Mouse (Mus musculus) limb, embryonic 10.5 days (tissue): Measurements from ENCODE around the gene Furin. TPM values are rescaled to one million over a fixed set of nuclear protein-coding genes. Genes with fewer than 3 reads are reported as not detected.
"Not testable (repeated sequence)": the region's sequence is repeated elsewhere in the genome, so short reads cannot be mapped to it uniquely, and the experiment has no call there.

Experiments
- DNase-seq: peaks from one replicate; pipeline ENCODE4 v3.0.0-alpha.2; 2017; ENCODE audit warnings: low spot score
- H3K27ac ChIP-seq: fragments of 300-500 bp; sonication (generic); 2 replicates; pipeline ENCODE4 v1.5.1; 2016; ENCODE audit warnings: mild to moderate bottlenecking
- H3K27me3 ChIP-seq: fragments of 300-500 bp; sonication (generic); 2 replicates; pipeline ENCODE4 v1.6.1; 2016; ENCODE audit warnings: low read depth, mild to moderate bottlenecking; ENCODE audit not compliant: poor library complexity, severe bottlenecking
- H3K36me3 ChIP-seq: fragments of 300-500 bp; sonication (generic); 2 replicates; pipeline ENCODE4 v1.6.1; 2016; ENCODE audit warnings: mild to moderate bottlenecking, moderate library complexity
- H3K4me1 ChIP-seq: fragments of 300-500 bp; sonication (generic); 2 replicates; pipeline ENCODE4 v1.6.1; 2016
- H3K4me3 ChIP-seq: fragments of 300-500 bp; sonication (generic); 2 replicates; pipeline ENCODE4 v1.5.1; 2016; ENCODE audit warnings: mild to moderate bottlenecking, moderate library complexity
- H3K9me3 ChIP-seq: fragments of 300-500 bp; sonication (generic); replicated peaks from 2 replicates; pipeline ENCODE4 v1.6.1; 2016; ENCODE audit warnings: mild to moderate bottlenecking
- WGBS: fragments of 180-500 bp; shearing (Covaris S2); methylation state at CpG from one replicate; pipeline ENCODE4 v1.1.7; 2016; 5-methylcytosine and 5-hydroxymethylcytosine counted together
- polyA plus RNA-seq: library from polyadenylated mRNA; unstranded; fragments of >200 nt; fragmentation: Nextera tagmentation; extraction: Ambion mirVana; gene quantifications from 2 replicates; pipeline ENCODE4 v1.2.1, GENCODE M21; 2016

Gene Furin
- polyA plus RNA-seq, 1 experiment from 2014 or later = 8.8 TPM

DNA sequence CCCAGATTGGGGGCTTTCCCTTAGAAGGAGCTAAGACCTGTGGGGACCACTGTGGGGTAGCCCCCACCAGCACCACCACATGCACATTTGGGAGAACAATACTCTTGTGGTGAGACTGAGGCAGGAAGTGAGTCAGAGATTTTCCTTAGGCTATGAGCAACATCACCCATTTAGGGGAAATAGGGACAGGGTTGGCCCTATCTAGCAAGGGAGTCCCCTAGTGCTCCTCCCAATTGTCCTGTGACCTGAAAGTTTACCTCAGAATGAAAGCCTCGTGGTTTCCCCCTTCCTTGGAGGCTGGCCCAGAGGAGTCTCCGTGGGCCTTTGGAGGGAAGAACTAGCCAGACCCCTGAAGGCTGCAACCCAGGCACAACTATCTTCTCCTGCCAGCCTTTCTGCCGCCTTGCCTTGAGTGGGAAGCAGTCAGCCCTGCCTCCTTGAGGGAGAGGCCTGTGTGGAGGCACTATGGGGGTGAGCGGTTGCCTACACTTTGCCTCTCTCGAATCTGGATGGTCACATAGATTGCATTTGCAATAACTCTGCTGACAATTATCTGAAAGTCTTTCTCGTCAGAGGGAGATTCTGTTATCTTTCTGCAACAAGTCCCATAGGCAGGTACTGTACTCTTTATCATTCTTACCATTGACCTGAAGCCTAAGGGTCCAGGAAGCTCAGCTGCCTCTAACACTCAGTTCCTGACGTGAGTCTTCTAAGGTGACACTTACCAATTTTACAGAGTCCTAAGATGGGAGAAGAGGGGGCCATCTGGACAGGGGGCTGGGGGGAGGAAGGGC, 938 bp downstream of the Furin start:
- Histone ChIP-seq H3K4me1 (peaks cover 30% of the 10 kb centered on the region), H3K27ac (no peak overlapping the region), H3K9me3 (no peaks in the 10 kb centered on the region), H3K4me3 (no peak overlapping the region), H3K27me3 (peaks cover 26% of the 10 kb centered on the region), H3K36me3 (no peaks in the 10 kb centered on the region)
- WGBS = 64% methylated on average over 7 of the region's 7 CpGs
- no peak for DNase-seq

DNA sequence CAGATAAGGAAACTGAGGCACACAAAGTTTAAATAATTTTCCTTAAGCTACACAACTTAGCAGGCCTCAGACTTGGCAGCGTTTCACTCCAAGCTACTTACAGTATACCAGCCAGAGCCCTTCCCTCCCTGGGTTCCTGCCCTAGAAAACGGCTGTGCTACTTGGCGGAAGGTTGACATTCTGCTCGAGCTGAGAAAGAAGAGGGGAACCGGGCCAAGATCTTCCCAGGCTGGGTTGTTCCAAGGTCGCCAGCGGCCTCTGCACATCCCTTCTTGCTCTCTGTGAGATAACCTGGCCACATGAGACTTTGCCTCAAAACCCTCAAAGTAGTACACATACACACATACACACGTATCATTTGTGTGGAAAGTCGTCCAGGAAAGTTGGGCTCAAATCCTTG, 1.7 kb downstream of the Furin start:
- peaks cover 3% of the 10 kb centered on the region for H3K36me3 ChIP-seq
- no peak for DNase-seq
- H3K4me1 ChIP-seq = peaks cover 38% of the 10 kb centered on the region
- H3K27ac ChIP-seq = no peak overlapping the region
- peak overlapping the region; percentile 96; the same call in 1 of the 2 replicates for H3K4me3 ChIP-seq
- peaks cover 26% of the 10 kb centered on the region for H3K27me3 ChIP-seq
- no peaks in the 10 kb centered on the region for H3K9me3 ChIP-seq
- WGBS = 56% methylated on average over 9 of the region's 9 CpGs

DNA sequence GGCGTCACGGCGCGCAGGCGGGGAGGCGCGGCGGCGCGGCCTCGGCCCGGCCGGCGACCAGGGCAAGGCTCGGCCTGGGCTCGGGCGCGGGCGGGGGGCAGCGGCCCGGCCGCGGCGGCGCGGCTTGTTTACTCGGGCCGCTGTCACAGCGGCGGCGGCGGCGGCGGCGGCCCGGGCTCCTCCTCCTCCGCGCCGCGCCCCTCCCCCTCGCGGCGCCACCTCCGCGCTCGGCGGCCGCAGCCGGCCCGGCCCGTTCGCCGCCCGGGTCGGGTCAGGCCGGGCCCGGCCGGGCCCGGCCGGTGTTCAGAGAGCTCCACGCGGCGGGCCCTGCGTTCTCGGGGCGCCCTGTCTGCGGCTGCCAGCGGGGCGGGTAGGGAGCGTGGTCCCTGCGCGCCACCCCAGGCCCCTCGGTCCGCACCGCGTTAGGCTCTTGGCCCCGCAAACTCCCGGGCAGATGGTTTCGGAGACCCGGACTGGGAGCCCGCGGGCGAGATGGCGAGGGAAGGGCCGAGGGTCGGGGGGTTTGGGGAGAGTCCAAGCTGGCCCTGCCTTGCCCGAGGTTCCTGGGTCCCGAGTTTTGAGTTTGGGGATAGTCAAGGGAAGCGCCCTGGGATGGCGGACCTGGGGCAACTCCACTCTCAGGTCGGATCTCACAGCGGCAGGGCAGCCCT, 2.5 kb downstream of the Furin start:
- 16% methylated on average over 90 of the region's 92 CpGs for WGBS
- H3K4me1 ChIP-seq = peaks cover 41% of the 10 kb centered on the region

DNA sequence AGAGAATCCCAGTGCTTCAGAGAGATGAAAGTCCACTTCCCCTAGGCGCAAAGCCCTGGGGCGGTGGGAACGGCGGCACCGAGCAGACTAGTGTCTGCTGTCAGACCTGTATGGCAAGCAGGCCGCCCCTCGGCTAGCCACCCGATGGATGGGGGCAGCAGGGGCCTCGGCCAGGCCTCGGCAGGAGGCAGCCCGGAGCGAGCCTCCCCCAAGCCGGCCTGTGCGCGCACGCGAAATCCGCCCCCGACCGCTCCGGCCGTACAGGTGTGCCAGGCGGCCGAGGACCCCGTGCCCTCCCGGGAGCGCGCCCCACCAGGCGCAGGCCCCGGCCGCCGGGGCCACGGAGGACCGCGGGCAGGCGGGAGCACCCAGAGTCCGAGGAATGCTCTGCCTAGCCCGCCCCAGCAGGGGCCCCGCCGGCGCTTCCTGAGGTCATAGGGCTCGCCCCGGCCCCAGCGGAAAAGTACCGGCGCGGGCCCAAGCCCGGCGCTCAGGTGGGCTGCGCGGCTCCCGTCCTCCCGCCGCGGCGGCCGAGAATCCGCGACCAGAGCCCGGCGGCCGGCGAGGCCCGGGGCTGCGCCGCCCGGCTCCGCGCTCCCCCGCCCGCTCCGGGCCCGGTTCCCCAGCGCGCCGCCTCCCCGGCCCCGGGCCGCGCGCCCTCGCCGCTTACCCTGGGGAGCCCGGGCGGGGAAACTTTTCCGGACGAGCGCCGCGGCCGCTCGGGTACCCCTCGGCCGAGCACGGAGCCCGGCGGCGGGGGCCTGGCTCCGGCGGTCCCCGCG, 3.2 kb downstream of the Furin start:
- Histone ChIP-seq H3K36me3 (peaks cover 18% of the 10 kb centered on the region), H3K9me3 (no peaks in the 10 kb centered on the region), H3K4me3 (peak overlapping the region; percentile 96), H3K4me1 (peaks cover 39% of the 10 kb centered on the region), H3K27ac (peak overlapping the region; percentile 96), H3K27me3 (peaks cover 26% of the 10 kb centered on the region)
- peak; percentile 71 for DNase-seq
- WGBS = 4% methylated on average over 101 of the region's 102 CpGs

More for the DNA sequence above, 2.5 kb downstream of the Furin start:
- DNase-seq = peak; percentile 80
- Histone ChIP-seq H3K9me3 (no peaks in the 10 kb centered on the region), H3K4me3 (peak overlapping the region; percentile 96), H3K27me3 (peaks cover 26% of the 10 kb centered on the region), H3K36me3 (peaks cover 11% of the 10 kb centered on the region), H3K27ac (peak overlapping the region; percentile 96)

DNA sequence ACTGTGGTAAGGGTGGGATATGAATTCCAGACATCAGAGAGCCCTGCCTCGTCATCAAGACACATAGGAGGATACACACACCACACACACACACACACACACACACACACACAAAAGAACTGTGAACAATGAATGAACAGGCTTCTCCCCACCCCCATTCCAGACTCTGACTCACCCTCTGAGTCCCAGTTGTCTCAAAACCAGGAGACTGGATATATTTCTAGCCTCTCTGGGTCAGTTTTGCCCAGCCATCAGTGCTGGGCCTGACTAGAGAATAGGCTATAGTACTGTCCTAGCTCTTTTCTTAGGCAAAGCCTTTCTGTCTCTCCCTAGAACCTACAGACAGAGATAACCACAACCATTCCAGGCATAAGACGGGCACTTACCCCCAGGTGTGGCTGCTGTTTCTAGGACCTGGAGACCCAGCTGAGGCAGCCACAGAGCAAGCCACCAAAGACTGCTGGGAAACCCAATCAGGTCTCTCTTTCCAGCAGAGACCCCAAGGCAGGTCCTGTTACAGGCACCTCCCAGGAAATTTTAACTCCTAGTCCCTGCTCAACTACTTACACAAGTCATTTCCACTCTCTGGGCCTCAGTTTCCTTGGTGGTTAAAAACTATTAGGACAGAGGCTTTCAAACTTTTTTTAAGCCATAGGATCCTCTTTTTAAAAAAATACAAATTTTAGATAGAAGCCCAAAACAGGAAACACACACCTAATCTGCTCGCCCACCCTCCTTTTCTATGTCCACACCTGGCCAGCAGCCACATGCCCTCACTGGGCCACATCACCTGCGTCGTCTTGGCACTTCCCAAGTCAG, 4.0 kb downstream of the Furin start:
- H3K9me3 ChIP-seq = no peaks in the 10 kb centered on the region
- H3K4me1 ChIP-seq = peaks cover 37% of the 10 kb centered on the region
- peak overlapping the region; percentile 96 for H3K4me3 ChIP-seq
- 15% methylated on average over 5 of the region's 5 CpGs for WGBS
- peaks cover 26% of the 10 kb centered on the region for H3K36me3 ChIP-seq
- H3K27ac ChIP-seq = peak overlapping the region; percentile 96
- peaks cover 26% of the 10 kb centered on the region for H3K27me3 ChIP-seq
- DNase-seq = no peak

DNA sequence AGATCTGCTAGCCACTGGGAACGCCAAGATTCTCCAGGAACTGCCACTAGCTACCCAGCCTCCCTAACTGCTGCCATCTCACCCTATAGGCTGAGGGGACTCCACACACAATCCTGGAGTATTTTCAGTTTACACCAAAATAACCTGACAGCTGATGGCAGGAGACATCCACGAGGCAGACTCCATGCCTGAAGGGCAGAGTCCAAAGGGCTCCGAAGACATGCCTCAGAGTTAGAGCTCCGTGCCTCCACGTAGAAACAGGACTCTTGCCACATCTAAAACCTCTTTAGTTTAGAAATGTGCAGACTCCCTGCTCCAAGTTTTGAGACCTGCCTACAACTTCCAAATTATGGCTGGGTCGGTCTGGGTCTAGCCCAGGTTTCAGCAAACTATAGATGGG, 4.7 kb downstream of the Furin start:
- Histone ChIP-seq H3K4me1 (peaks cover 37% of the 10 kb centered on the region), H3K9me3 (no peaks in the 10 kb centered on the region), H3K27ac (peak overlapping the region; percentile 96), H3K4me3 (peak overlapping the region; percentile 96), H3K27me3 (peaks cover 21% of the 10 kb centered on the region), H3K36me3 (peaks cover 31% of the 10 kb centered on the region)
- WGBS = 79% methylated on average over 6 of the region's 6 CpGs
- no peak for DNase-seq

DNA sequence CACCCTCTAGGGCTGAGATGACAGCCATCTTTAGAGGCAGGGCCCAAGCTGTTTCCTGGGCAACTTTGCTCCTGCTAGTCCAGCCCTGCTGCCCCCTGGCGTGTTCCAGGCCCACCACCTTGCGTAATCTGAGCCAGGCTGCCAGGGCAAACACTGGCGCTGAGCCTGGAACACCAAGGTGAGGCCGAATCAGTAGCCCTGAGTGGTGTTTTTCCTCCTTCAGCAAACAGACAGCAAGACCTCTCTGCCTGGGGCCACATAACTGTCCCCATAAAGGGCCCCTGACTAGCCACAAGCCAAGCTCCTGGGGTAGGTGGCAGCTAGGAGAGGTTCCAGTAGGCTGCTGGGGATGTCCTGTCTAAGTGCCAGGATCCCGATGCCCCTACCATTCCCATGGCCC, 5.1 kb downstream of the Furin start:
- no peaks in the 10 kb centered on the region for H3K9me3 ChIP-seq
- peaks cover 16% of the 10 kb centered on the region for H3K27me3 ChIP-seq
- peak overlapping the region; percentile 96; the same call in 1 of the 2 replicates for H3K27ac ChIP-seq
- 50% methylated on average over 5 of the region's 5 CpGs for WGBS
- no peak for DNase-seq
- H3K4me1 ChIP-seq = peaks cover 37% of the 10 kb centered on the region
- peaks cover 36% of the 10 kb centered on the region for H3K36me3 ChIP-seq
- peak overlapping the region; percentile 11; the same call in 1 of the 2 replicates for H3K4me3 ChIP-seq

DNA sequence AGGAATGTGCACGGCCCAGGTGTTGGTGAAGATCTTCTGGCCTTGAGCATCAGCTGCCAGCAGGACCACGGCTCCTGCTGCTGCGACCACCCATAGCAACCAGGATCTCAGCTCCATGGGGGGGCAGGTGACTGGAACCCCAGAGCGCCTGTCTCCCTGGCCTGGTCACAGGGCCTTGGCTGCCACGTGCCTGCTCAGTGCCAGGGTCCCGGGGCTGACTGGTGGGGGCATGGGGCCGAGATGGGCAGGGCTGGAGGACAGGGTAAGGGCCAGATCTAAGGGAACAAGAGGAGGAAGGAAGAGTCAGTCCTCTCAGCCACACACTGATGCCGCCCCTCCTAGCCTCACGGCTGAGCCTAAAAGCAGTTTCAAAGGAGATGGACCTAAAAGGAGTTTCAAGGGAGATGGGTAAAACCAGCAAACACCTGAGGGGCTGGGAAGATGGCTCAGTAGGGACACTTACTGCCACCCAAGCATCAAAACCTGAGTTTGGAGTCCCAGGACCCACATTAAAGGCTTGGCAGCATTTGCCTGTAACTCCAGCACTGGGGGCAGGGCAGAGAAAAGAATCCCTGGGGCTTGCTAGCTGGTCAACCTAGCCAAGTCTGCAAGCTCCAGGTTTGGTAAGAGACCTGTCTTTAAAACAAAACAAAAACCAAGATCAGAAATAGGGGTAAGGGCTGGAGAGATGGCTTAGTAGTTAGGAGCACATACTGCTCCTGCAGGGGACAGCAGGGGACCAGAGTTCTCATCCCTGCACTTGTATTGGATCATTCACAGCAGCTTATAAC, 6.4 kb downstream of the Furin start:
- Histone ChIP-seq H3K4me1 (peaks cover 37% of the 10 kb centered on the region), H3K4me3 (no peak overlapping the region), H3K27me3 (0 out of 2 replicates have a peak, but pooled peaks cover 5% of the 10 kb centered on the region), H3K36me3 (peaks cover 45% of the 10 kb centered on the region), H3K9me3 (no peaks in the 10 kb centered on the region), H3K27ac (peak overlapping the region; percentile 54)
- no peak for DNase-seq
- 73% methylated on average over 9 of the region's 9 CpGs for WGBS

DNA sequence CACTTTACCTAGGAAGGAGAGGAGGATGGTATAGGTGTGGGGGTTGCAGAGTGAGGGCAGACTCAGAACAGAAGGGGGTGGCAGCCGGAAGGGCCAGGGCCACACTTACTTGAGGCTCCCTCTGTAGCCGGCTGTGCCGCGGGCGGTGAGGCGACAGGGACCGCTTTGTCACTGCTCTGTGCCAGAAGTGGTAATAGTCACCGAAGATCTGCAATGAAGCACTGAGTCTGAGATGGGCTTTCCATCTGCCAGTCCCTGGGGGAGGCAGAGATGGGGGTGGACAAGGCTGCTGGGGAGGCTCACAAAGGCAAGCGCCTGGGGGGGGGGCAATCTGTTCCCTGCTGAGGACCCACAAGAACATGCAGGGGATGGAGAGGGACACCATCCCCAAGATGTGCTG, 7.2 kb downstream of the Furin start:
- Histone ChIP-seq H3K4me3 (no peak overlapping the region), H3K9me3 (no peaks in the 10 kb centered on the region), H3K36me3 (peaks cover 54% of the 10 kb centered on the region), H3K4me1 (peaks cover 37% of the 10 kb centered on the region), H3K27ac (no peak overlapping the region; the same call in 1 of the 2 replicates), H3K27me3 (no peaks in the 10 kb centered on the region)
- no peak for DNase-seq
- 93% methylated on average over 9 of the region's 9 CpGs for WGBS

DNA sequence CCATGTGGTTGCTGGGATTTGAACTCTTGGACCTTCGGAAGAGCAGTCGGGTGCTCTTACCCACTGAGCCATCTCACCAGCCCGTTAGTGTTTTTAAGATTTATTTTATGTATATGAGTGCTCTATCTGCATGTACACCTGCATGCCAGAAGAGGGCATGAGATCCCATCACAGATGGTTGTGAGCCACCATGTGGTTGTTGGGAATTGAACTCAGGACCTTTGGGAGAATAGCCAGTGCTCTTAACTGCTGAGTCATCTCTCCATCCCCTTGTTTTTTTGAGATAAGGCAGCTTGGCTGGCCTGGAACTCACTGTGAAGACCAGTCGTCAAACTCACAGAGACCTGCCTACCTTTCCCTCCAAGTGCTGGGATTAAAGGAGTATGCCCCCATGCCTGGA, 8.8 kb downstream of the Furin start:
- H3K9me3 ChIP-seq, H3K27me3 ChIP-seq, DNase-seq, H3K4me3 ChIP-seq, H3K27ac ChIP-seq: not testable (repeated sequence)
- Histone ChIP-seq H3K4me1 (peaks cover 30% of the 10 kb centered on the region), H3K36me3 (peaks cover 69% of the 10 kb centered on the region)
- WGBS = 93% methylated on average over 4 of the region's 4 CpGs

DNA sequence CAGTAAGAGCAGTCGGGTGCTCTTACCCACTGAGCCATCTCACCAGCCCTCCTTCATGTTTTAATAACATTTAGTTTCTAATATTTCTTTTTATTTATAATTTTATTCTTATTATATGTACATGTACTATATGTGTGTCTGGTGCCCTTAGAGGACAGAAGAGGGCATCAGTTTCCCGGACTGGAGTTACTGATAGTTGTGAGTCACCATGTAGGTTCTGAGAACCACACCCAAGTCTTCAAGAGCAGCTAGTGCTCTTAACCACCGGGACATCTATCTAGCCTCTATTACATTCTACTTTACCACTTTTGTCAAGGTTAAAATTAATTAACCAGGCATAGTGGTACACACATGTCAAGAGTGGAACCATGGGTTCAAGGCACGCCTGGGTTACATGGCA, 10.6 kb downstream of the Furin start:
- Histone ChIP-seq H3K27ac (no peak overlapping the region), H3K4me1 (peaks cover 18% of the 10 kb centered on the region), H3K4me3 (no peak overlapping the region), H3K36me3 (peaks cover 88% of the 10 kb centered on the region), H3K9me3 (no peaks in the 10 kb centered on the region), H3K27me3 (no peaks in the 10 kb centered on the region)
- 95% methylated on average over 4 of the region's 4 CpGs for WGBS
- no peak for DNase-seq
